Mouse (Mus musculus) spleen, postnatal 0 days (tissue): ENCODE results near the gene Pglyrp3. TPM values are rescaled to one million over a fixed set of nuclear protein-coding genes. Genes with fewer than 3 reads are reported as not detected.

ENCODE experiments used
- polyA plus RNA-seq: library from polyadenylated mRNA; unstranded; fragments of >200 nt; fragmentation: Nextera tagmentation; extraction: Ambion mirVana; gene quantifications from 2 replicates; pipeline ENCODE4 v1.2.1, GENCODE M21; 2015

Gene Pglyrp3
- not detected in 2 replicates for polyA plus RNA-seq

GRCm38 (mm10) chr3:92014283-92014682 is at the start of gene Pglyrp3:
Gene Pglyrp3, plus strand, starts transcription at chr3:92014583.

Other genes starting within 250 kb of the Pglyrp3 start
- gene Lor, start 68.6 kb downstream of the Pglyrp3 start, polyA plus RNA-seq = 0.23 and 0.38 TPM in 2 replicates
- not detected in 2 replicates for gene Prr9, start 109.4 kb downstream of the Pglyrp3 start, polyA plus RNA-seq
- gene Lelp1, start 128.2 kb downstream of the Pglyrp3 start, polyA plus RNA-seq = not detected in 2 replicates
- gene Sprr2a1, start 201.2 kb downstream of the Pglyrp3 start, polyA plus RNA-seq = not detected in 2 replicates
- 0.87 and 0.88 TPM in 2 replicates for gene Sprr2a2, start 201.3 kb downstream of the Pglyrp3 start, polyA plus RNA-seq